Mouse (Mus musculus) 3T3-L1 (cell line): ENCODE measurements around the gene Sec14l4.
A peak's percentile ranks its signal among the peaks of the same experiment; 100 is the strongest.
"Not testable (repeated sequence)": the region's sequence is repeated elsewhere in the genome, so short reads cannot be mapped to it uniquely, and the experiment has no call there.

Experiments
- DNase-seq: peaks from one replicate; pipeline ENCODE4 v3.0.0-alpha.2; 2015; ENCODE audit warnings: low read depth, low spot score

Sec14l4 gene

GRCm38 (mm10) chr11:4031126-4031941 is at the start of gene Sec14l4:
TSS of gene Sec14l4 (plus strand) at chr11:4031462.
- DNase-seq = no peak

GRCm38 (mm10) chr11:3981536-3981935 is 49.7 kb upstream of the Sec14l4 start:
- no peak for DNase-seq

- DNase-seq = no peak
These were observed 48.7 kb upstream of the Sec14l4 start for GRCm38 (mm10) chr11:3982275-3983209.

GRCm38 (mm10) chr11:3983291-3983862 is 47.9 kb upstream of the Sec14l4 start, which contains the start of gene Gal3st1:
TSS of gene Gal3st1 (plus strand) at chr11:3983636.
- DNase-seq = no peak

DNA sequence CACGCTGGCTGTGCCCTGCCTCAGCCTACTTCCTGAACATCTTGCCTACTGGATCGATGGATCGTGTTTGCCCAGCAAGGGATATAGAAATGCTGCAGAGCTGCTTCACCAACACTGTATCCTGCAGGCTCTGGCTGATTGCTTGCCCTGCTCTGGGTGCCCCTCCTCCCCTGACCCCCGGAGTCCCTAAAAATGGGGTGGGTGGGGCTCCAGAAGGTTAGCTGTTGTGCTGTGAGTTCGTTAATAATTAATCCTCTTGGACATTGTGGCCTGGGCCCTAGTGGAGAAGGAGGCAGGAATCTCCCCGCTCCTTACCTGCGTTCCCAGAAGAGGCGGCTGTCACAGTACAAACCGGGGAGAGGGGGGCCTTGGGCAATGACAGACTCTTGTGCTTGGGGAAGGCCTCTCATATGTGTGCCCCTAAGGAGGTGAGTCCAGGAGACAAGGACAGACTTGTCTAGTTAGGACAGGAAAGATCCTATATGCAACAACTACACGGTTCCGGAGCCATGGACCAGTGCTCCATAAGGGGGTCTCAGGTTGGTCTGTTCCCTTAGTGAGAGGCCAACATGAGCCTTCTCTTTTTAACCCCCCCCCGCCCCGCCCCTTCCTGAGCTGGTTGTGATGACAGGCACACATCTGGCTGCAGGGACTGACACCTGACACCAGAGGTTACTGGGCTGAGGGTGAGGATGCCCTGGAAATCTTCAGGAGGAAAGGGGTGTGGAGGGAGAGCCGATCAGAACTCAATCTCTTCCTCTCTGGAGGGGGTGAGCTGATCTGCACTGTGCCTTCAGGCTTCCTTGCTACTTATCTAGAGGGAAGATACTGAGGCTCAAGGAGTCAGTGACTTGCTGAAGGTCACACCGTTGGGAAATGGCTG is 47.2 kb upstream of the Sec14l4 start:
- peak; percentile 31 for DNase-seq

DNA sequence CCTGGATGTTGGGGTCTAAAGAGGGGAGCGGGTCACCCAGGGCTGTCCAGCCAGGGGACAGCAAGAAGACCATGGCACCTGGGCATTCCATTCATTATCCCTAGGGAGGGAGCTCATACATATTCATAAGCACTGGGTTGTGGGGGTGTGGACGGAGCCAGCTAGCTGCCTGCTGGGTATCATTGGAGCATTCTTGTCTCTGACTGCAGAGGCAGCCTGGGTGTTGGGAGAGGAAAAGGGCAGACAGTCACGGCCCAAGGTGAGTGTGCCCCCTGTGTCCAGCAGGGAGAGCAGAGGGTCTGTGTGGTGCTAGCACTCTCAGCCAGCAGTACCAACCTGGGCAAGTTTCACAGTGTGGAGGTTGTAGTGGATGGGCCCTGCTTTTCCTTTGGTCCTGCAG is 41.5 kb upstream of the Sec14l4 start:
- DNase-seq = no peak

DNA sequence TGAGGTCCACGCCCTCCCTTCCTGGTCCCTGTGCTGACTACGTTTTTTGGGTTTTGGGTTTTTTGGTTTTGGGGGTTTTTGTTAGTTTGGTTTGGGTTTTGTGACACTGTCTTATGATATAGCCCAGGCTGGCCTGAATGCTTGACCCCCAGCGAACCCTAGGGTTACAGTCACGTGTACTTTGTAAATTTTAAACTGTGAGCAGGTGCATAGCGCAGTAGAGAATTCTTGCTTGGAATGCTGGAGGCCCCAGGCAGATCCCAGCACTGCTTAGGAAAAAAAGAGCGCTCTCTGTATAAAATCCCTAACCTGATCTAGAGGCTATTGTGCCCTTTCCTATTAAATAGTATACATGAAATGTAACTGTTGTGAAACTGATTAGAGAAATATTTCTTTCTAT is 38.1 kb upstream of the Sec14l4 start:
- DNase-seq = no peak

DNA sequence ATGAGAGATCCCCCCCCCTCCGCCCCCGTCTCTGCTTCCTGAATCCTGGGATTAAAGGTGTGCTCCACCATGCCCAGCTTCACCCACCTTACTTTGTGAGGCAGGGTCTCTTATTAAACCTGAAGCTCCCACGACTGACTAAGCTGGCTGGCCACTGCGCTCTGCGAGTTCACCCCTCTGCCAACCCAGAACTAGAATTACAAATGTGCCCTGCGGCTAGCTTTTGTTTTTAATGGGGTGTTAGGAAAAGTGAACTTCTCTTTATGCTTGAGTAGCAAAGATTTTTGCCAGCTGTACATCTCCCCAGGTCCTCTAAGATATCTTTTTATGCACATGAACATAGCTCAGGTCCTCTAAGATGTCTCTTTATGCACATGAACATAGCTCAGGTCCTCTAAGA is 37.3 kb upstream of the Sec14l4 start:
- DNase-seq = no peak

DNA sequence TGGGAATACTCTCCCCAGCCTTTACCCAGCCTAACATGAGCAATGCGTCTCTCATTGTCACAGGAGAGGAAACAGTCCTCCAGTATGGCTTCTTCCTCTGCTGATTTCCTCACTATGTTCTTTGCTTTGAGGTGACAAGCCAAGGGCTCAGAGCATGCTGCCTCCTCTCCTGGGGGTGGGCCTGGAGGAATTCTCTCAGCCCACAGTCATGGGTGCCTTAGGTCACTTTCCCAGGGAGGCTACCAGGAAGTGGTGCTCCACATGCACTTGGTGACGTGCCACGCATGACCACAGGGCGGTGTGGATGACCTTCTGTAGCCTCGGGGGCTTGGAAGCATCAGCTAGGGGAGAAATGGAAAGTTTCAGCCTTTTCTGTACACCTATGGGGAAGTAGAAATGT is 35.8 kb upstream of the Sec14l4 start:
- DNase-seq = peak; percentile 58

DNA sequence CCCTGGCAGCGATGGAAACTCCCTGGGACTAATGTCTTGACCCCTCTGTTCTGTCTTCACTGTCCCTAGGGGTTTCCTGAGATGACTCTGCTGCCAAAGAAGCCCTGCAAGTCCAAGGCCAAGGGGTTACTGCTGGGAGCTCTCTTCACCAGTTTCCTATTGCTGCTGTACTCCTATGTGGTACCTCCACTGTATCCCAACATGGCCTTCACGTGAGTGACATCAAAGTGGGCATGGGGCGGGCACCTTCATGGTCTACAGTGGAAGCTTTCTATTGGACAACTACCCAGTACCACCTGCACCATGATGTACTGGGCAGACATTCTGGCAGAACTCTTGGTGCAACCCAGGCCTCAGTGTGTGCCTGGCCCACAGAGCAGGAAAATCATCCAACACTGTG is 34.4 kb upstream of the Sec14l4 start:
- DNase-seq = no peak

DNA sequence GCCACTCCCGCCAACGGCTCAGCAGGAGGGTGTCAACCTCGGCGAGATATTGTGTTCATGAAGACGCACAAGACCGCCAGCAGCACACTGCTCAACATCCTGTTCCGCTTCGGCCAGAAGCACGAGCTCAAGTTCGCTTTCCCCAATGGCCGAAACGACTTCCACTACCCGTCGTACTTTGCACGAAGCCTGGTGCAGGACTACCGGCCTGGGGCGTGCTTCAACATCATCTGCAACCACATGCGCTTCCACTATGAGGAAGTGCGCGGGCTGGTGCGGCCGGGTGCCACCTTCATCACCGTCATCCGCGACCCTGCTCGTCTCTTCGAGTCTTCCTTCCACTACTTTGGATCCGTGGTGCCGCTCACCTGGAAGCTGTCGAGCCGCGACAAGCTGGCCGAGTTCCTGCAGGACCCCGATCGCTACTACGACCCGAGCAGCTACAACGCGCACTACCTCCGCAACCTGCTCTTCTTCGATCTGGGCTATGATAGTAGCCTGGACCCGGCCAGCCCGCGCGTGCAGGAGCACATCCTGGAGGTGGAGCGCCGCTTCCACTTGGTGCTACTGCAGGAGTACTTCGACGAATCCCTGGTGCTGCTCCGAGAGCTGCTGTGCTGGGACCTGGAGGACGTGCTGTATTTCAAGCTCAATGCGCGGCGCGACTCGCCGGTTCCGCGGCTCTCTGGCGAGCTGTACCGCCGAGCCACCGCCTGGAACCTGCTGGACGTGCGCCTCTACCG is 33.1 kb upstream of the Sec14l4 start:
- DNase-seq = no peak

GRCm38 (mm10) chr11:3999547-3999946 is 31.7 kb upstream of the Sec14l4 start:
- no peak for DNase-seq

GRCm38 (mm10) chr11:4001603-4002002 is 29.7 kb upstream of the Sec14l4 start:
- peak; percentile 75 for DNase-seq

GRCm38 (mm10) chr11:4005220-4005805 is 25.9 kb upstream of the Sec14l4 start:
- DNase-seq = no peak

- DNase-seq = no peak
These were observed 24.8 kb upstream of the Sec14l4 start for GRCm38 (mm10) chr11:4006462-4006861.

GRCm38 (mm10) chr11:4012616-4013015 is 18.6 kb upstream of the Sec14l4 start:
- DNase-seq = no peak

DNA sequence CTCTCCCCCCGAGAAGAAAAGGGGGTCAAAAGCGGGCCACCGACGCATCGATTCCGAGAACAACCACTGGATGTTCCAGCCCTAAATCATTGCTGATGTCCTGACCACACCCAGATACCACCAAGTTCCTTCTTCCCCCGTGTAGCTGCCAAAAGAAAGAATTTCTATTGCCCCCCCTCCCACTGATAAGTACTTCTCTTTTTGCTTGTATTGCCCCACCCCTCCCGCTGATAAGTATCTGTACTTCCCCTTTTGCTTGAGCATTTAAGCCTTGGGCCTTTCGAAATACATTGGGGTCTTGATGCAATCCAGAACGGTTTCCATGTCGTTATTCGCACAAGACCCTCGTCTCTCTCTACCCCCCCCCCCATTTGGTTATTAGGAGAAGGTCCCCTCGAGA is 15.5 kb upstream of the Sec14l4 start:
- not testable (repeated sequence) for DNase-seq

GRCm38 (mm10) chr11:4022111-4022510 is 9.2 kb upstream of the Sec14l4 start:
- DNase-seq = not testable (repeated sequence)

DNA sequence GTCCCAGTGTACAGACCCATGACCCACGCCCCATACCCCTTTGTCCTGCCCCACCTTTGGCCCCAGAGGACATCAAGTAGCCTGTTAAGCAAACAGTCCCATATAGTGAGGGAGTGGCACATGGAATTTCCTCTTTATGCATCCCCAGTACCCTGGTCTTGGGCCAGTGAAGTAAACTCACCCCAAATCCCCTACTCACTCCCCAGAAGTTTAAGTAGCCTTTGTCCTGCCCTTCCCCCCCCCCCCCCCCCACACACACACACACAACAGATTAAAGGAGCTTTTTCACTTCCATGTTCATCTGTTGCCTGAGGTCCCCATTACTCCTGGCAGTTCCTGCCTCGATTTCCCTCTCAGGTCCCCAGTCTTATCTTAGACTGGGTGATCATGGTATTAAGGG is 7.9 kb upstream of the Sec14l4 start:
- no peak for DNase-seq

- no peak for DNase-seq
These were observed 4.2 kb upstream of the Sec14l4 start for GRCm38 (mm10) chr11:4027066-4027465.
